Mouse (Mus musculus): ENCODE results near the gene Tbcb.

The Tbcb gene

GRCm38 (mm10) chr7:30194101-30194831 lies 37.8 kb downstream of the Tbcb start:
- whole genome bisulfite sequencing: under 1% methylated on average over 26 of the region's 26 CpGs

DNA sequence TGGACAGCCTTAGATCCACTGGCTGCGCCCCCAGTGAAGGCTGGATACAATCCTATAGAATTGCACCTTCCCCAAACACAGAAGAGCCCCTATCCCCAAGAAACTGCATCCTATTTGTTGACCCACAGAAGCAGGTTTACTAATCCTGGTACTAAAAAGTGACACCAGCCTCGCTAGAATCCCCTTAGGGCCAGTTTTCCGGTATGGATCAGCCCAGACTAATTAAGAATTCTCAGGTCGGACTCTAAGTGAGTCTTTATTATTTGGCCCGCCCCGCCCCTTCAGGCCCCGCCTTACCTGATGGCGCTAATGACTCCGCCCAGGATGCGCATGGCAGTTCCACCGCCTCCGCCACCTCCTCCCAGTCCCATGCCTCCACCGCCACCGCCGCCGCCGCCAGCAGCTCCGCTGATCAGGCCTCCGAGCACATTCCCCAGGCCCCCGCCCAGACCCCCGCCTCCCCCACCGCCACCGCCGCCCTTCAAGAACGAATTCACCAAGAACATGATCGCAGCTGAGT lies 38.4 kb downstream of the Tbcb start:
- WGBS: 2% methylated on average over 25 of the region's 26 CpGs

GRCm38 (mm10) chr7:30193013-30193412 lies 39.1 kb downstream of the Tbcb start:
- WGBS: 38% methylated on average over 9 of the region's 9 CpGs

DNA sequence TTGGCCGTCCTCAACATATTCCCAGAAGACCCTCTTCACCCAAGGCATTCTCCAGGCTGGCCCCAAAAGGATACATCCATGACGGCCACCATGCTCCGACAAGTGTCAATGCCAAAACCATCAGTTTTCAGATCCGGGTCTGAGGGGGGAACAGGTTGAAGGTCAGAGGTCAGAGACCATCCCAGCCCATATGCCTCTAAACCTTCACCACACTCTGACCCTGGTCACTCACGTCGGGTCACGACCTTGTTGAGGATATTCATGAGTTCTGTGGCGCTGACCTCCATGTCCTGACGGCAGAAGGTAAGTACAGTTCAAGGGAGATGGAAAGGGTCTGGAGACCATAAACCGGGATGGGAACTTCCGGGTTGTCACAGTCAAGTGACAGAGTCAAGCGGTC lies 40.0 kb downstream of the Tbcb start:
- WGBS: 96% methylated on average over 12 of the region's 12 CpGs

DNA sequence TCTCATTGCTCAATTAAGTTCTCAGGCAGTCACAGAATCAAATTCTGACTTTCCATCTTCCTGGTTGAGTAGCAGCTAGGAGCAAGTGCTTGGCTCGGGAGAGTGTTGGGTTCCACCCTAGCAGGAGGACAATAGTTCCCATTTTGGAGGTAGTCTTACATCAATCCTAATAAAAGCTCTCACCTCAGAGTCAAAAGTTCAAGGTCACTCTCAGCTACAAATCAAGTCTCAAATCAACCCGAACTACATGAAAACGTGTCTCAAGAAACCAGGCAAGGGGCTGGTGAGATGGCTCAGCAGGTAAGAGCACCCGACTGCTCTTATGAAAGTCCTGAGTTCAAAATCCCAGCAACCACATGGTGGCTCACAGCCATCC lies 43.0 kb downstream of the Tbcb start:
- WGBS: 87% methylated on average over 4 of the region's 4 CpGs

DNA sequence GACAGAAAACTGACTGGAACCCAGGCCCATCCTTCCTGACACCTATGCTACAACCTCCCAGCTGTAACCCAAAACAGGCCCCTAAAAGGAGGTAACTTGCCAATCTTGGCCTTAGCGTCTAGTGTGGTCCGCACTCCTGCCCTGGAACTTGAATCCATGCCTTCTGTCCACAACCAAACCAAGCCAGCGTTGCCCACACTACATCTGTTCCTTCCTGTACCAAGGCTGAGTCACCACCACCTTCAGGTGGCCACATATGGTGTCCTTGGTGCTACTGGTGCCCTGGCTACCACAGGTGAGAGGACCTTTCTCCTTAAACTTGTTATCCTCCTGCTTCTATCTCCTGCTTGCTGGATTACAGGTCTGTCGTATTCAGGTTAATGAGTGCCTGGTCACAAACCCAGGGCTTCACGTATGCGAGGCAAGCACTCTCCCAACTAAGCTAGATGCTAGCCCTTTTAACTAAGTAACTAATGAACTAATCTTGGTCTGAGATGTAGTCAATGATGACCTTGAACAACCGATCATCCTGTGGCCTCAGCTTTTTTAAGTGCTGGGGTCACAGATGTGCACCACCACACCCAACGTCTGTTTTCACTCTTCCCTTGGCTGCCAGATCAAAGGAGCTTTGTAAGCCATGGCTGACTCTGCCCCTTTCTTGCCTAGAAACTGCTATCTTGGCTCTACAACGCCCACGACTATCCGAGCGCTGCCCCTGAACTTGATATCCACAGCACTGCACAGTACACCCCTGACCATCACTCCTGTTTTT lies 43.5 kb downstream of the Tbcb start:
- WGBS: 64% methylated on average over 12 of the region's 12 CpGs

- 75% methylated on average over 13 of the region's 13 CpGs for WGBS
Observed at GRCm38 (mm10) chr7:30184641-30185348, 47.3 kb downstream of the Tbcb start.

GRCm38 (mm10) chr7:30183879-30184289 lies 48.2 kb downstream of the Tbcb start, which contains the start of gene Cox7a1:
Gene Cox7a1 (plus strand): TSS chr7:30184144.
- 9% methylated on average over 11 of the region's 11 CpGs for WGBS

DNA sequence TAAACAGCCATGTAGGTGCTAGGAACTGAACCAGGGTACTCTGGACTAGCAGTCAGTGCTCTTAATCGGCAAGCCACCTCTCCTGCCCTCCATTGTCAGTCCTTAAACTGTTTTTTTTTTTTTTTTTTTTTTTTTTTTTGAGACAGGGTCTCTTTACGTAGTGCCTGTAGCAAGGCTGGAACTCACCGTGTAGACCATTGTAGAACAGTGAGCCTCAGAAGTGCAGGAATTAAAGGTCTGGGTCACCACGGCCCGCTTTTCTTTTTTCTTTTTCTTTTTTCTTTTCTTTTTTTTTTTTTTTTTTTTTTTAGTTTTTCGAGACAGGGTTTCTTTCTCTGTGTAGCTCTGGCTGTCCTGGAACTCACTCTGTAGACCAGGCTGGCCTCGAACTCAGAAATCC lies 48.9 kb downstream of the Tbcb start:
- 73% methylated on average over 7 of the region's 7 CpGs for WGBS

GRCm38 (mm10) chr7:30181929-30182328 lies 50.1 kb downstream of the Tbcb start:
- WGBS: 73% methylated on average over 10 of the region's 10 CpGs

GRCm38 (mm10) chr7:30181308-30181707 lies 50.8 kb downstream of the Tbcb start:
- 4% methylated on average over 4 of the region's 4 CpGs for WGBS

- WGBS: 90% methylated on average over 11 of the region's 11 CpGs
Observed at GRCm38 (mm10) chr7:30178256-30178655, 53.8 kb downstream of the Tbcb start.

- WGBS: 76% methylated on average over 12 of the region's 12 CpGs
Observed at GRCm38 (mm10) chr7:30176474-30176873, 55.6 kb downstream of the Tbcb start.

Measured in cerebral cortex, adult 2 months (tissue).